Mouse (Mus musculus) erythroblast, embryonic 14.5 days (primary cell): ENCODE data around the gene Gm17622.

Experiments used
- GATA1 ChIP-seq: IDR thresholded peaks from 2 replicates; pipeline ENCODE4 v1.6.1; 2012; ENCODE audit warnings: low read length, inconsistent platforms, mixed read lengths
- TAL1 ChIP-seq: IDR thresholded peaks from 3 replicates; pipeline ENCODE4 v1.6.1; 2012; ENCODE audit warnings: low read length, inconsistent platforms, mixed read lengths

DNA sequence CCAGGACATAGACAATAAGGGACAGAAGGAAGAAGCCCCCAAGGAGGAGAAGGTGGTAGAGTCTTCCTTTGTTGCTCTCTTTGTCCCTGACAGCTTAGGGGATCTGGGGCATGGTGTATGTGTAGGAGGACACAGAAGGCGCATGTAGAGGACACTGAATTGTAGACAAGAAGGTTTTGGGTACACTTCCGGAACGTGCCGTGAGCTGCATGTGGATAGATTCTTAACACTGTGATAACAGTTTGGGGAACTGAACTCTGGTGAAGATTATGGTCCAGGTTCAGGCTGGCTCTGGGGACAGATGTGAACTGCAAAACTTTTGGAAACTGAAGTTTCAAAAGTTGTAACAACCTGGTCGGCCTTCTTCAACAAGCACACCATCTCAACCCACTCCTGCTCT is 33.0 kb upstream of the Gm17622 start:
- TF ChIP-seq GATA1 (no peak), TAL1 (no peak)
